Mouse (Mus musculus) lung, postnatal 0 days (tissue): Measurements from ENCODE around the gene Pknox2. TPM values are rescaled to one million over a fixed set of nuclear protein-coding genes. Genes with fewer than 3 reads are reported as not detected.

Source experiments
- ATAC-seq: fragments of 200-750 bp; cut with Nextera tagmentation; 2 replicates; pipeline ENCODE4 v1.8.0; 2017; ENCODE audit warnings: moderate library complexity
- DNase-seq: peaks from one replicate; pipeline ENCODE4 v3.0.0-alpha.2; 2016; ENCODE audit warnings: low spot score
- H3K27ac ChIP-seq: fragments of 300-500 bp; sonication (generic); 2 replicates; pipeline ENCODE4 v1.5.1; 2014; ENCODE audit warnings: antibody characterized with exemption, mild to moderate bottlenecking, low read length, mixed read lengths
- H3K27me3 ChIP-seq: fragments of 300-500 bp; sonication (generic); replicated peaks from 2 replicates; pipeline ENCODE4 v1.6.1; 2014; ENCODE audit warnings: low read length, mixed read lengths; ENCODE audit not compliant: insufficient read depth
- H3K36me3 ChIP-seq: fragments of 300-500 bp; sonication (generic); 2 replicates; pipeline ENCODE4 v1.6.1; 2014; ENCODE audit warnings: low read length, mixed read lengths; ENCODE audit not compliant: insufficient read depth
- H3K4me1 ChIP-seq: fragments of 300-500 bp; sonication (generic); 2 replicates; pipeline ENCODE4 v1.6.1; 2014; ENCODE audit warnings: antibody characterized with exemption, low read depth, low read length, mixed read lengths; ENCODE audit not compliant: insufficient read depth
- H3K4me2 ChIP-seq: fragments of 300-500 bp; sonication (generic); replicated peaks from 2 replicates; pipeline ENCODE4 v1.6.1; 2014; ENCODE audit warnings: low read depth, mild to moderate bottlenecking, low read length, moderate library complexity, mixed read lengths
- H3K4me3 ChIP-seq: fragments of 300-500 bp; sonication (generic); 2 replicates; pipeline ENCODE4 v1.5.1; 2014; ENCODE audit warnings: low read depth, low read length
- H3K9ac ChIP-seq: fragments of 300-500 bp; sonication (generic); replicated peaks from 2 replicates; pipeline ENCODE4 v1.6.1; 2014; ENCODE audit warnings: low read depth, mild to moderate bottlenecking
- H3K9me3 ChIP-seq: fragments of 300-500 bp; sonication (generic); 2 replicates; pipeline ENCODE4 v1.6.1; 2016; ENCODE audit warnings: low read length, mixed read lengths
- CTCF ChIP-seq: IDR thresholded peaks from 2 replicates; pipeline ENCODE4 v1.5.1; 2016; ENCODE audit warnings: antibody characterized with exemption, mild to moderate bottlenecking
- EP300 ChIP-seq: IDR thresholded peaks from 2 replicates; pipeline ENCODE4 v1.6.1; 2016; ENCODE audit warnings: antibody characterized with exemption, mild to moderate bottlenecking, control low read depth
- WGBS: fragments of 180-500 bp; shearing (Covaris S2); extraction: QIAGEN DNeasy Blood & Tissue Kit; methylation state at CpG from one replicate; pipeline ENCODE4 v1.1.7; 2014; 5-methylcytosine and 5-hydroxymethylcytosine counted together
- polyA plus RNA-seq: library from polyadenylated mRNA; unstranded; fragments of >200 nt; fragmentation: Nextera tagmentation; extraction: Ambion mirVana; gene quantifications from 2 replicates; pipeline ENCODE4 v1.2.1, GENCODE M21; 2015

The Pknox2 gene
- polyA plus RNA-seq, 1 experiment from 2014 or later, result 11.1 TPM

GRCm38 (mm10) chr9:37021586-37022230, 125.5 kb downstream of the Pknox2 start:
- no peaks in the 10 kb centered on the region for H3K4me1 ChIP-seq
- ATAC-seq, result no peak
- peak; percentile 5 for DNase-seq
- H3K27me3 ChIP-seq, result no peaks in the 10 kb centered on the region
- 21% methylated on average over 3 of the region's 3 CpGs for WGBS
- H3K27ac ChIP-seq, result no peak overlapping the region
- TF ChIP-seq CTCF, result no peak
- no peak for TF ChIP-seq EP300
- no peak overlapping the region for H3K4me2 ChIP-seq
- no peak overlapping the region for H3K4me3 ChIP-seq
- no peak overlapping the region for H3K9ac ChIP-seq
- H3K36me3 ChIP-seq, result no peaks in the 10 kb centered on the region
- H3K9me3 ChIP-seq, result no peaks in the 10 kb centered on the region

GRCm38 (mm10) chr9:37018154-37018553, 129.1 kb downstream of the Pknox2 start:
- Histone ChIP-seq H3K27ac (no peak overlapping the region), H3K4me2 (no peak overlapping the region), H3K4me3 (no peak overlapping the region), H3K4me1 (no peaks in the 10 kb centered on the region), H3K27me3 (no peaks in the 10 kb centered on the region), H3K9me3 (no peaks in the 10 kb centered on the region), H3K36me3 (no peaks in the 10 kb centered on the region), H3K9ac (no peak overlapping the region)
- DNase-seq (peak; percentile 76), ATAC-seq (peak; percentile 84)
- no peak for TF ChIP-seq EP300
- no peak for TF ChIP-seq CTCF
- 62% methylated on average over 1 of the region's 1 CpGs for WGBS

- H3K4me2 ChIP-seq, result no peak overlapping the region
- H3K9ac ChIP-seq, result no peak overlapping the region
- H3K4me1 ChIP-seq, result no peaks in the 10 kb centered on the region; the same call in 1 of the 2 replicates
- WGBS, result 46% methylated on average over 7 of the region's 7 CpGs
- DNase-seq, result no peak
- no peak for ATAC-seq
- TF ChIP-seq EP300 (no peak), CTCF (no peak)
- H3K9me3 ChIP-seq, result no peaks in the 10 kb centered on the region
- H3K4me3 ChIP-seq, result no peak overlapping the region
- no peak overlapping the region for H3K27ac ChIP-seq
- no peaks in the 10 kb centered on the region for H3K36me3 ChIP-seq
- H3K27me3 ChIP-seq, result no peaks in the 10 kb centered on the region
These were observed 130.0 kb downstream of the Pknox2 start for GRCm38 (mm10) chr9:37017169-37017568.

GRCm38 (mm10) chr9:37016165-37016564, 131.0 kb downstream of the Pknox2 start:
- ATAC-seq, result no peak
- no peak overlapping the region for H3K4me2 ChIP-seq
- peak; percentile 7 for DNase-seq
- no peak overlapping the region for H3K27ac ChIP-seq
- H3K27me3 ChIP-seq, result no peaks in the 10 kb centered on the region
- no peaks in the 10 kb centered on the region; the same call in 1 of the 2 replicates for H3K4me1 ChIP-seq
- H3K4me3 ChIP-seq, result no peak overlapping the region
- H3K9me3 ChIP-seq, result no peaks in the 10 kb centered on the region
- no peak for TF ChIP-seq EP300
- TF ChIP-seq CTCF, result no peak
- no peak overlapping the region for H3K9ac ChIP-seq
- H3K36me3 ChIP-seq, result no peaks in the 10 kb centered on the region

DNA sequence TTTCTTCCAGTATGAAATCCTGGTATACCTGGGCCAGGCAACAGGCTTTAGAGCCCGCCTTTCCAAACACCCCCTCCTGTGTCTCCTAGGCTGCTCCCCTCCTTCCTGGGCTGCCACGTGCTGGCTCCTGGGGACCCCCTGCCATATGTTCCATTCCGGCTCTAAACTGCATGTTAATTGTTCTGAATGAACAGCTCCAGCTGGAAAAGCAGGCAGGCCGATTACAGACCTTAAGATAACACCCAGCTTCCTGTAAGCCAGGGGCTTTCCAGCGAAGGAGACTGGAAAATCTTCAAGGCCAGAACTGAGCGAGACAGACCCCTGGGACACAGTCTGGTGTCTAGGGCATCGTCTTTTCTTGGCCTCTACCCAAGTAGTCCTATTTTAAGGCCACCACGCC, 133.6 kb downstream of the Pknox2 start:
- 21% methylated on average over 8 of the region's 8 CpGs for WGBS

GRCm38 (mm10) chr9:37008090-37008489, 139.1 kb downstream of the Pknox2 start:
- WGBS, result 37% methylated on average over 5 of the region's 5 CpGs
- TF ChIP-seq EP300 (no peak), CTCF (no peak)
- peak; percentile 54 for DNase-seq

More for the DNA sequence above, 133.6 kb downstream of the Pknox2 start:
- no peak overlapping the region for H3K9ac ChIP-seq
- H3K9me3 ChIP-seq, result no peaks in the 10 kb centered on the region
- TF ChIP-seq EP300 (no peak), CTCF (no peak)
- no peak overlapping the region for H3K27ac ChIP-seq
- no peaks in the 10 kb centered on the region for H3K36me3 ChIP-seq
- no peak for DNase-seq
- H3K4me3 ChIP-seq, result no peak overlapping the region
- ATAC-seq, result no peak
- no peaks in the 10 kb centered on the region for H3K27me3 ChIP-seq
- no peaks in the 10 kb centered on the region; the same call in 1 of the 2 replicates for H3K4me1 ChIP-seq
- H3K4me2 ChIP-seq, result no peak overlapping the region

More at GRCm38 (mm10) chr9:37008090-37008489, 139.1 kb downstream of the Pknox2 start:
- ATAC-seq, result peak; percentile 23
- Histone ChIP-seq H3K4me3 (no peak overlapping the region), H3K4me2 (no peak overlapping the region), H3K27me3 (no peaks in the 10 kb centered on the region), H3K36me3 (no peaks in the 10 kb centered on the region), H3K4me1 (no peaks in the 10 kb centered on the region; the same call in 1 of the 2 replicates), H3K27ac (no peak overlapping the region), H3K9me3 (no peaks in the 10 kb centered on the region), H3K9ac (no peak overlapping the region)
